Mouse (Mus musculus) lung, adult 18-20 months (tissue): ENCODE measurements around the gene Eif4e3.

Experiments
- DNase-seq, 2 experiments: peaks; one replicate each; pipeline ENCODE4 v3.0.0; 2022; ENCODE audit warnings: mixed read lengths in 2 of 2

Gene Eif4e3

GRCm38 (mm10) chr6:99663232-99663631, 3.3 kb downstream of the Eif4e3 start:
- DNase-seq = no peak

DNA sequence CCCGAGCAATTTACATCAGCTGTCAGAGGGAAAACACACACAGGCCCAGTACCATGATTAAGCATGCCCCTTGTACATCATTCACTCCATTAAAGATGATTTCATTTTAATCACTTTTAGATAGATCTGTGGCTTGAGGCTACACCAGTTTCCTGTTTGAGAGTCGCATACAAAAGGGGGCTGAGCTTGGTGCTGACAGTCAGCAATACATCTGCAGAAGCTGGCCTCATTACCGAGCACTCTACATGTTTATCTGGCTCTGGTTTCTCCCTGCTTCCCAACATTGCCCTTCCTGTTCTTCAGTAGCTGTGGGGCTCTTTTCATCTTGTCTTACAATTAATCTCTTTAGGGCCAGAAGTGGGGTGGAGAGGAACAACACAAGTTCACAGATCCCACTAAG, 6.1 kb downstream of the Eif4e3 start:
- no peak for DNase-seq

GRCm38 (mm10) chr6:99658586-99658985, 8.0 kb downstream of the Eif4e3 start:
- DNase-seq = no peak

- DNase-seq = peak; percentile 40 to 57
Measured at GRCm38 (mm10) chr6:99656088-99656487, 10.5 kb downstream of the Eif4e3 start.

GRCm38 (mm10) chr6:99655488-99655887, 11.1 kb downstream of the Eif4e3 start:
- DNase-seq = no peak

DNA sequence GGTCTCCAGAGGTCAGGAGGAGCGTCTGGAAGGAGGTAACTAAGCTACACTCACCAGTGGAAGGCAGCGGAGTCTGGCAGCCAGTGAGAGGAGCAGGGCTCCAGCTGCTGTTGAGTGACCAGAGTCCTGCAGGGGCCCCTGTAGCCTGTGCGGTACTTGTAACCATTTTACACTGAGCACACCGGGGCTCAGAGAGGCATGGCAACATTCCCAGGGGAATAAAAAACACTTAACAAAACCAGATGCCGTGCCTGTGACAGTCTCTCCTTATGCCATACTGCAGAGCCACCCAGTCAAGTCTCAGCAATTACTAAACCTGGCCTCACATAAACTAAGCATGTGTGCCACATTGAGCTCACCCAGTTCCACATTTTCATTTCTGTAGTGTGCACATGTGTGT, 12.2 kb downstream of the Eif4e3 start:
- DNase-seq = no peak

DNA sequence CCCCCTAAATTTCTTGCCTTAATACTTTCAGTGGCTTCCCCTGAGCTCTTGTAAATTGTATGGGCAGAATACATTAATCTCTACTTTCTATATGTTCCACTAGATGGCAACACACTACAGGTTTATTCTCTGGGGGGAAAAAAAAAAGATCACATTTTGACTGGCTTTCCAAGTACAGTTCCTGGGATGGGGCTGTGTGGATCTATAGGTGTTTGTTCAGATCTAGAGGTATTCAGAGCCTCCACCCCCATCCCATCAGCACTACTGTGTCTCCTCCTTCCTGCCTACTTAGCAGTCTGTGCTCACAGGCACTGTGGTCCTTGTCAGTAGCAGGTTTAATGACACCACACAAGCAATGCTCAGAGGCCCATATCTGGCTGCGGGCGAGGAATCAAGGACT, 14.2 kb downstream of the Eif4e3 start:
- DNase-seq = no peak

GRCm38 (mm10) chr6:99649307-99649706, 17.3 kb downstream of the Eif4e3 start:
- DNase-seq = no peak

- DNase-seq = no peak
Measured at GRCm38 (mm10) chr6:99646344-99646743, 20.2 kb downstream of the Eif4e3 start.

DNA sequence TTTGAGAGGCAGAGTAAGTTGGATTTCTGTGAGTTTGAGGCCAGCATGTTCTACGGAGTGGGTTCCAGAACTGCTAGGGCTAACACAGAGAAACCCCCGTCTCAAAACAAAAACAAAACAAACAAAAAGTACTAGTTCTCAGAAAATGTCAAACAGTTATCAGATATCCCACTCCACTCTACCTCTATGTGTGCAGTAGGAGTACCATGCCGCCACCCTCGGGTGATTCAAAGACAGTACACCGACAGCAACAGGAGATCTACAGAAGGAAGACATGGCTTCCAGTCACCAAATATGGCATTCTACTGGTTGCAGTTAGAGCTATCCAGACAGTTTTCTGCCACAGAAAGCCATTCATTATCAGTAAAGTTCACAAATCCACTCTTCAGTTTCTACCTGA, 21.7 kb downstream of the Eif4e3 start:
- DNase-seq = no peak

- no peak for DNase-seq
Measured at GRCm38 (mm10) chr6:99644386-99644785, 22.2 kb downstream of the Eif4e3 start.

- peak; percentile 72 to 80 for DNase-seq
Measured at GRCm38 (mm10) chr6:99643439-99644199, 23.0 kb downstream of the Eif4e3 start.

DNA sequence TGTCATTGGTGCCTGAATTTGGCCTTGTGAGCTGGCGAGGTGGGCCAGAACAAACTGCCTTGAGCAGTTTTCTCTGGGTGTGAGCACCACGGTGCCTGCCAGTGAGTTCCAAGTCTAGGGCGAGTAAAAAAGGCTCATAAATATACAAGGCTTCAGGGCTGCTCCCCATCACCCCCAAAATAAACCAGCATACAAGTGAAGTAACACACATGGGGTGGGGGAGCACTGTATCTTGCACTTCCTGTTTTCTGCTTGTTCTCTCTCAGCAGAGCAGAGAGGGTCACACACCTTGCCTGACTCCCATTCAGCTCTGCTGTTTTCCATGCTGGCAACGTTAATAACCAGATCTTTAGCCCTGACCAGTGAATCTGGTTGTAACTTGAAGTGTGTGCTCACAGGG, 29.1 kb downstream of the Eif4e3 start:
- no peak for DNase-seq

GRCm38 (mm10) chr6:99636801-99637200, 29.8 kb downstream of the Eif4e3 start:
- peak; percentile 28 to 48 for DNase-seq

DNA sequence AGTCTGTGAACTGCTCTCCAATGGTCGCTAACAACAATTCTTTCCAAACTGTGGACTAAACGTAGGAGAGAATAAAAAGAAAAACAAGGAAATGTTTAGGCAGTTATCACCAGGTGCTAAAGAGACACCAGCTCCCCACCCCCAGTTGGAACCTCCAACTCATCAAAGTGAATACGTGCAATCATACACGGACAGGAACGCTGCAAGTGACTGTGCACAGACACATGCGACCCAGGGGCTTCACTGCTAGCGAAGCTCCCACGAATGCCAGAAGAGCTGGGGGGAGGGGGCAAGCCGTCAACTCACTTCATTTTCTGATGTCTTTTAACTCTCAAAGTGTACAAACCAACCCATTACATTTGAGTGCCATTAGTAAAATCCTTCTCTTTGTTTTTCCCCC, 30.4 kb downstream of the Eif4e3 start:
- DNase-seq = no peak

DNA sequence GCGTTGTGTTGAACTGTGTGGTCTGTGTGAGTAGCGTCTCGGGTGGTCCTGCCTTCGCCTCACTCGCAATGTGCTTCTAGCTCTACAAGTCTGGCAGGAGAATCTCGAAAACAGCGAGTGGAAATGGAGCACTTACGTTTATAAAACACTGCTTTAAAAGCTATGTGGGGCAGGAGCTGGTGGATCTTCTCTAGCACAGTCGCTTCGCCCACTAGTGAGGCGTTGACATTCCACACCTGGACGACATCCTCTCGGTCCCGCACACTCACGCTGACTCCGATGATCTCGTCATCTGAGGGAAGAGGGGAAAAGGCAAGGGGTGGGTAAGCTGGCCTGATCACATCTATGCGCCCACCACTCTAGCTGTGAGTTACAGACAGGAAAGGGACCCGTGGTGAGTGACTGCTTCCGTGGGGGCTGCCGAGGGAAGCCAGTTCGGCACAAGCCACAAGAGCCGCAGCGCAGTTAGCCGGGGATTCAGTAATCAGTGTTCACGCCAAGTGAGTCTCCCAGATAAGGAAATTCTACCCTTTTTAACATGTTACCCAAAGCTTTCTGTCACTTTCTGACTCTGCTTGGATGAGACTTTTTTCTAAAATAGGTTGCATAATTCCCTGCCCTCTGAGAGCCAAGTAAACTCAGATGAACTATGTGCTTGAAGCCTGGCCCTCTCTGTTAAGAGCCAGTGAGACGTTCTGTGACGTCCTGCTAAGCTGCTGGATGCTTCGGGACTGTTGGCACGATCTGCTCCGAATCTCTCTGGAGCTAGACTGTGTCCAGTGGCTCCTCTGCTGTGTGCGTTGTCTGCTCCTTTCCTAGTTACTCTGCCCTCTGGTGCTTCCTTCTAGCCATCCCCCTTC, 34.2 kb downstream of the Eif4e3 start:
- DNase-seq = peak; percentile 26 to 53

DNA sequence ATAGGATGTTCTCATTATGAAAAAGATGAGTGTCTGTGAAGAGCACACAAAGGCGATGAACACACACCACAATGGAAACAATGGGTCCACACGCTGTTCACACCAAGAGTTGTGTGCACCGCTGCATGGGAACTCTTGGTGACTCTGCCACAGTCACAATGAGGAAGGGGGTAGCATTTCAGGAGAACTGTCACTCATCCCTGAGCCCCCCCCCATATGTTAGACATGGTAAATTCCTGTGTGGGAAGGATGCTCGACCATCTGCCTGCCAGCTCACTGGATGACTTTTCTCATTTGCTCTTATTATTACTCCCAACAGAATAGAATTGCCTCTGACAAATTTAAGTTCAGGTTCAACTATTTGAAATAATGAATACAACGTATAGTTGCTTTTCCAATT, 34.9 kb downstream of the Eif4e3 start:
- no peak for DNase-seq

GRCm38 (mm10) chr6:99629726-99630458, 36.7 kb downstream of the Eif4e3 start:
- DNase-seq = no peak

DNA sequence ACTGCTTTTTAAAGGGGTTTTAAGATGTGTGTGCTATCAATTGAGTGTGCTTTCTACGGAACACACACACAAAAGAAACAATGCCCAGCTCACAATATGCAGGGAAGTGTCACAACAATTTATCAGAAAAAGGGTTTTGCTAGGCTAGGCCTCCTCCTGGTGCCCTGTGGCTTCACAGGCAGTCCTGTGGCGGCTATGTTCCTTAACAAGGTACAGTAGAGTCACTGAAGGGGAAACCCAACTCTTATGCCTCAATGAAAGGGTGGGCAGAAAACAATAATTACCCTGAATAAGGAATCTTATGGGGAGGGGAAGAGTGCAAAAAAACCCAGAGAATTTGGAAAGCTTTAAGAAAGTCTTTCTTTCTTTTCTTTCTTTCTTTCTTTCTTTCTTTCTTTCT, 40.2 kb downstream of the Eif4e3 start:
- no peak for DNase-seq

DNA sequence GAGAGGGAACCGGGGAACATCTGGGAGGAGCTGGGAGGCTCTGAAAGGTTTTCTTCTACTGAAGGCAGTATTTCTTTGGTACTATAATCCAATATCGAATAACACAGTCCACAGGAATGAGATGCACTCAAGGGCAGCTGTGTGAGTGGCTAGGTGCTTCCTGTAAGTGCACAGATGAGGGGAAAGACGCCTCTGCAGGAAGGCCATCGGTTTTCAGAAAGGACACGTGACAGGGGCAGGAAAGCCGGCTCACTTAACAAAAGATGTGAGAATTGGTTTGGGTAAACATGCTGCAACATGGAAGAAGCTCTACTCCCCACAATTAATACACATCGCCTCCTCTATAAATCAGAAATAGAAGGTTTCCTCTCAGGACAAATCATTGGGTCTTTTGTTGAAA, 40.8 kb downstream of the Eif4e3 start:
- DNase-seq = no peak

DNA sequence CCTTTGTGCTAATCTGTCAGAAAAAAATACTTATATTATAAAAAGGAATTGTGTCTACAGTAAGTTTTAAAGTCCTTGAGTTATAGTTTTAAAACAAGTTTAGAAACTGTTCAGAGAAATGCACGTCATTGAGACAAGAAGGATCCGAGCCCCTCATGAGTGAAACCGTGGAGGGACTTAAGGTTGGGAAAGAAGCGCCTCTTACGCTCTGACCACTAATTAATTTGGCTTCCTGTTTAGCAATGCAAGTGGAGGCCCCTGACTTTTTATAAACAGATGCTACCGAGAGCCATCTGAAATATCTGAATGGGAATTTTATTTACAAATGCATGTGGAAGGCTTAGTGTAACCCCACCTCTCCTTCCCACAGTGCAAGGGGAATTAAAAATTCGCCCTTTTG, 41.3 kb downstream of the Eif4e3 start:
- DNase-seq = no peak

DNA sequence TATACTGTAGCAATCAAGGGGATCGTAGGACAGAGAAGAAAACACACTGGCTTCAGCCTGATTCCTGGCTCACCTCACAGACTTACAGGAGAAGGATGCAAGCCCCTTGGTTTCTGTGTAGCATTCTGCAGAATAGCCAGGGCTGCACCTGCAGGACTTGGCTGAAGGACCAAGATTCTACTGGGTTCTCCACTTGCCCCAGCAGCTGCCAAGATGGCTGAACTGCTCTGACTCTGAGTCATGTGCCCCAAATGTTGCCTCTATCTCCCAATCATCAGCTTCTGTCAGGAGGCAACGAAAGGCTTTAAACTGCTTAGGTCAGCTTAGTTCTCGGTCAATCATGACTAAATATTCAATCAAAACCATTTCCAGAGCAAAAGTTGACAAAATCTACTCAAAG, 42.0 kb downstream of the Eif4e3 start:
- DNase-seq = no peak

GRCm38 (mm10) chr6:99623641-99624040, 42.9 kb downstream of the Eif4e3 start:
- no peak for DNase-seq

DNA sequence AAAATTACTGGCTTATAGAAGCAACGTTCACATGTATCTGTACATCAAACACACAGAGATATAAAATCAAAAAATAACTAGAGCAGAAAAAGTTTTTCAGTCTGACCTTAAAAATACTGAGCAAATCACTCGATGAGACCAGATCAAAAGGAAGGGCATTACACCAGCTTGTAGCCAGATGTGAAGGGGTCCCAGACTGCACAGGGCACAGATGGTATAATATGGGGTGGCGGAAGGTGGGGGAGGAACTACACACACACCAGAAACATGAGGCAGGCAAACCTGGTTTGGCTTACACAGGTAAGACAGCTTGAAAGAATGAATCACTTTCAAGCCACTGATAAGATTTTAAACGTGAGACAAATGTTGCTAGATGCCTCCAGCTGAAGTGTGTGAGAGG, 45.4 kb downstream of the Eif4e3 start:
- DNase-seq = no peak
